Mouse (Mus musculus) retina, postnatal 7 days (tissue): ENCODE measurements at regions not wholly inside any gene's neighbourhood (a gene's known extent, or its start where the extent isn't known, plus 50 kb on each side); places are given as distances from the start of the nearest gene placed in this dataset.

ENCODE experiments used
- DNase-seq: peaks from one replicate; pipeline ENCODE4 v3.0.0-alpha.2; 2012; ENCODE audit warnings: low read depth, low spot score

DNA sequence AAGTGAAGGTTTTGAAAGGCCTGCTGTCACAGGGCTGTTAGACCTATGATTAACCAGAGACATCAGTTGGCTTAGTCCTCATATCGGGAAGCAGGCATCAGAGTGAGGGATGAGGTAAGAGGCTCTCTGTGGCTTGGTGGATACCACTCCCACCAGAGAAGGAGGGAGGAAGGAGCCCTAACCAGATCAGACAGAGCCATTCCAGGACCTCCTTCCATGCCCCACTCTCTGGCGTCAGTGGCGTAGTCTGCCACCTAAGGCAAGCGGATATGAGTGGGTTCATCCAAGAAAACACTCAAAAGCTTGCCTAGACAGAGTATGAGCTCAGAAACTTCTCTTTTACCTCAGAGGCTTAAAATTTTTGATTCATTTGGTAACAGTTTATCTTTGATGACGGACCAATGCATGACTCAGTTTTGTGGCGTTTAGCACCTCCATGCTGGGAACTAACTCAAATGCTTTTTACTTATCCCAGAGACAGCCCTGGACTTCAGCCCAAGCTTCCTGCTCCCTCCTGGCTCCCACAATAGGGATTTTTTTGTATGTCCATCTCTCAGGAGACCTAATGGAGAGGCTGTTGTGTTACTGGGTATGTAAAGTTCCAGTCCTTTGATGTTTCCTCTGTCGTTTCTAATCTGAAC lies 367.5 kb upstream of the Rasgrp1 start:
- no peak for DNase-seq

DNA sequence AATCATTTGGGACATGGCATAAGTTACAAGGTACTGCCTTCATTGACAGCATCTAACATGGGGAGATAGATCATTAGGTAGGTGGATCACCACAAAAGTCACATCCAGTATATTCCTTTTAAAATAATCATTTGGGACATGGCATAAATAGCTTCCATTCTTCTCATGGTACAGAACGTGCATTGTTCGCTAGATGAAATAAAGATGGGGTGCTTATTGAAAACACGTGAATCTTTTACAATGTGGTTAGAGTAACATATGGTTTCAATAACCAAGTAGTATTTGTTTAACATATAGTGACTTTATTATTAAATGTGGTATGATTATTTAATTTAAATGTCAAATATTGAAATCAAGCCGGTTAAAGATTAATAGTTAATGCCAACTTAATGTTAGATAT lies 381.3 kb upstream of the Rasgrp1 start:
- no peak for DNase-seq

DNA sequence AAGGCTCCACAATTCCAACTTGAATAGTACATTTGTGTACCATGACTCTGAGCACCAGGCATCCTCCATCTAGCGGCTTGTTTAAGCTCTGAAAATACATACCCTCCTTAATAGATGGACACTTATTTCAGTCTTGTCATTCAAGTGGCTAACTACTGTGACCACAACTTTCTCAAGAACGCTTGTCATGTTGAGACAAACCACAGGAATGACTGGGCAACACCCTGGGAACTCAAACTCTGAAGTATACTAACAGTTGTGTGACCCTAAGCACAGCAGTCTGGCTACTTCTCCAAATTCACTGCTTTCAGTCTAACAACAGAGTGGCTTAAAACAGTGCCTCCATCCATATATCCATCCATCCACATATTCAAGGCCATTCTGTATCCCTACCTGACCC lies 380.4 kb upstream of the Thbs1 start:
- no peak for DNase-seq

DNA sequence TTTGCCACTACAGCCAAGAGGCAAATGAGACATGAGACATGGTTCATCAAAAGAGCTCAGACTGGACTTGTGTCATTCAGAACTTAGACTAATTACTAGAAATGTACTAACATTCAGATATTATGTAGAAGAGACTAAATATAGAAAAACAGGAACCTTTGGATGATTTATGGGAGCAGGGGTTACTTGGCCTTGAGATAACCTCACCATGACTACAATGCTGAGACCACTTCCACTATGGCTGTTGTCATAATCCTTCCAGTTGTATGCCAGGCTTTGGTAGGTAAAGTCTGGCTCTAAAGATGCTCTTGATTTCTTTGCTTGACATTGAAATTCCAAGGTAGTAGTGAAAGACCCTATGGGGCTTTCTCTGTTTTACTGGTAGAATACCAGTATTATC lies 369.3 kb upstream of the Thbs1 start:
- no peak for DNase-seq

DNA sequence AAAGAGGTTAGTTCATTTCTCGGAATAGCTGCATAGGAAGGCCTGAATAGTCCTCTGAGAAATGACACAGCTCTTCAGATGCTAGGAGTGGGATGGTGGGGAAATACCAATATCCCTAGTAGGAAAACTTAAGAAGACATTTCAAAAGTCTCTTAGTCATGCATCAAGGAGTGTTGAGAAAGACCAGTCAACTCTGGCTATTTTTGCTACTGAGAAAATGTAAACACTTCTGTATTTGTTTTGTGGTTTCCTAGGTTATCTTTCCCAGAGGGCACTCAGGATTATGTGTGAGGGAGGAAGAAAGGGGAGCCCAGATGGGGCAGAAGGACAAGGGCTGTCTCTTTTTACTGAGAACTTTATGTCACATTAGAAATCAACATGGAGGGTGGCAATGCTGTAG lies 367.8 kb upstream of the Thbs1 start:
- no peak for DNase-seq

- no peak for DNase-seq
These were observed 365.9 kb upstream of the Thbs1 start for GRCm38 (mm10) chr2:117745767-117746166.

- DNase-seq, result no peak
These were observed 364.5 kb upstream of the Thbs1 start for GRCm38 (mm10) chr2:117747136-117747535.

GRCm38 (mm10) chr2:117748892-117749291 lies 362.8 kb upstream of the Thbs1 start:
- DNase-seq, result no peak

- DNase-seq, result no peak
These were observed 352.1 kb upstream of the Thbs1 start for GRCm38 (mm10) chr2:117759491-117760013.

- no peak for DNase-seq
These were observed 348.0 kb upstream of the Thbs1 start for GRCm38 (mm10) chr2:117763631-117764030.

DNA sequence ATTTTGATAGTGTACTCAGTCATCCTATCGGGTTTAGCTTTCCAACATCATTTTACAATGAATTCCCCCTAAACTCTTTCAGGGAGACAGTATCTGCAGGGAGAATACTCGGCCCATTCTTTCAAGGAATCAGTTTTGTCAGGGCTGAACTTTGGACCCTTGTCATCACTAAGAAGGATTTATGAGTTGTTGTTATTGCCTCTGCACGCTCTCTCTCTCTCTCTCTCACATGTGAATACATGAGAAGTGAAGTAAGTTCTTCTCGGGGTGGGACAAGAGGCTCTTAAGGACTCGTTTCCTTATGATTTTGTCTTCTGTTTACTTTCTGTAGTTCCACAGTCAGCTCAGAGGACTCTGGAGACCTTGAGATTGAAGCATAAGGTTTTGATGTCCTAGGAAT lies 346.1 kb upstream of the Thbs1 start:
- no peak for DNase-seq

- DNase-seq, result no peak
These were observed 345.2 kb upstream of the Thbs1 start for GRCm38 (mm10) chr2:117766450-117766849.

DNA sequence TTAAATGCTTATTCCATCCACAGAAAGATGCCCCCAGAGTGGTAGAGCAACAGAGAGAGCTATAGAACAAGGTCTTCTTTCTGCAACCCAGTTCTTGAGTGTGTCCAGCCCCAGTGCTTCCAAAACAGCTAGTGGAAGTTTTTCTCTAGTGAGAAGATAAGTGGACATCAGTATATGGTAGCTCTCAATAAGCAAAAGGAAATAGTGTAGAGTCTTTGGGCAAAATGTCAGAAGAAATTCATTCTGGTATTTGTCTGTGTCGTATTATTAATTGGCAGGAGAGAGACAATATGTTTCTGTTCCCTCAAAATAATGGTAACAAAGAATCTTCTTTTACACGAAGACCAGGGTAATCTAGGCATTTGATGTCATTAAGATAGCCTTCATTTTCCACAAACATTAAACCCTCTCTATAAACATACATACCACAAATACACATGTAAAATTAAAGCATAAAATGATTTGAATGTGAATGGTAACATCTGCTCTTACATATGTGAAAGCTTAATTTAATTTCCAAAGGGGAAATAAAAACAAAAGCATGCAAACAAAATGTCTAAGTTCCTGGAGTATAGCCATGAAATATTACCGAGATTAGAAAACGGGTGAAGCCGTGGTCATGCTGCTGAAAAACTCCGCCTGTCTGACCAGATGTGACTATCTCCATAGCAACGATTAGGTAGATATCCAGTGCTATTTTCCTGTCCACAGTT lies 342.1 kb upstream of the Thbs1 start:
- no peak for DNase-seq

GRCm38 (mm10) chr2:117770115-117770485 lies 341.6 kb upstream of the Thbs1 start:
- no peak for DNase-seq

DNA sequence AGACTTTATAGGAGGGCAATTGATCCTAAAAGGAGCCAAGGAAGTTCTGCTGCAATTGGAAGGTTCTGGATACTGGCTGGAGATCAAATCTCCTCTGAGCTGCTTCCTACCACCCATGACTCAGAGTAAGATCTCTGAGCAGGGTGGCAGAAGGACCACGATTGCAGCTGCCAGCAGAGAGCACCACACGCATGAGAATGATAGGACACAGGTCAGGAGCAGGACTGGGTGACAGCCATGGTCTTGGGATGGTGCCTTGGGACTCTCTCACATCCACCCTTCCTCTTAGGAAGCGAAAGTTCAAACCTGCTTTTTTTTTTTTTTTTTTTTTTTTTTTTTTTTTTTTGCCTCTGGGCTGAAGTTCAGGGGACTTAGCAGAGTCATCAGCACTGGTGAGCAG lies 331.4 kb upstream of the Thbs1 start:
- DNase-seq, result no peak

- no peak for DNase-seq
These were observed 330.9 kb upstream of the Thbs1 start for GRCm38 (mm10) chr2:117780816-117781215.

GRCm38 (mm10) chr2:117787321-117787720 lies 324.4 kb upstream of the Thbs1 start:
- no peak for DNase-seq

DNA sequence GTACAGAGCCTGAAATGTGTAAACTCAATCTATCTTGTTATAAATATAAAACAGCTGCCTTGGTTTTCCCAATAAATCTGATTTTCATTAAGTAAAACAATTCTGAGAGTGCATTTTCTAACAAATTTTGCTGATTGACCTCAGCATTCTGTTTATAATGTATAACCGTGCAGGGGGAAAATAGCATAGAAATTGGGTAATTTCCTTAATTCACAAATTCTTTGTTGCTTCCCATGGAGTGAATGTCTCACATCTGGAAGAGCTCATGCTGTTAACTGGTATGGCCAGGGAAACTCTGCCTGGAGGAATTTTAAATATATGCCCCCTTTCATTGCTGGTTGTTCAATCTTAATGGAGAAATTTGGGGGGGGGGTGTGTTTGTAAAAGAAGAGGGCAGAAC lies 317.4 kb upstream of the Thbs1 start:
- DNase-seq, result no peak

DNA sequence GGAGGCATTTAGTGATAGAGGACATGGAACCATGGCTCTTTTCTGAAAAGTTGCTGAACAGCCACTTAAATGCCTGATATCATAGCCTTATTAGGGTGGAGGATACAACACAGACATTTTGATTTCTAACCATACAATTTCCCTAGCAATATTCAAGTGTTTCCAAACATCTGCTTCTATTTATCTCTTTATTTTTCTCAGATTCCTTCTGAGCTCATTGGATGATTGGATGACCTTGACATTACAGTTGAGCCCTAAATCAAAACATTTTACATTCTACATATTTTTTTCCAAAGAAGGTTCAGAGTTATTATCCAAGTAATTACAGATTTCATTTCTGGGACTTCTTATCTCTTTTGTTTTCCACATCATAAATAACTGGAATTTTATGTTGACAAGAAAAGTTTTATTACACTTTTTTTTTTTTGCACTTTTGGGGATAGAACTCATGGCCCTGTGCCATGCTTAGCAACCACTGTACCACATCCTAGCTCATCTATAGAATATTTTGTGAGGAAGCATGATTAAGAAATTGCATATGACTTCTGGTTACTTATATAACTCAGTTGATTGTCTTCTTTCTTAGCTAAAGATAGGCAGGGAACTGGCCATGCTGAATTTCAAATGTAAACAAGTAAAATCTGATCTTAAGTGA lies 309.6 kb upstream of the Thbs1 start:
- no peak for DNase-seq

GRCm38 (mm10) chr2:117802686-117803085 lies 309.0 kb upstream of the Thbs1 start:
- DNase-seq, result no peak

DNA sequence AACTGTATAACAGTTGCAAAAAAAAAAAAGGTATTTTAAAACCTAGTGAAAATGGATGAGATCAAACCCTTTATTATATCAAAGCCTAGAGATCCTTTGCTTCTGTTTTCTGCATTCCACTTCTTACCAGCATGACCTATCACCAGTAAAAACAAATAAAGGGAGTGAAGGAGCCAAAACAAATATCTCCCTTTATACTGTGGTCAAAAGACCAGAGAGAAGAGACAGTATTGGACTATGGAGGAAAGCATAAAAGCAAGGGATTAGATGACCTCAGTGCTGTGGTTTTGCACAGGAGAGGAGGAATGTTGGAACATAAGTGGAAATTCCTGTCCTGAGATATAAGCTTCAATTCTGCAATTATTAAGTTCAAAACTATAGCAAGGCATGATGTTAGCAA lies 307.0 kb upstream of the Thbs1 start:
- DNase-seq, result no peak

- DNase-seq, result no peak
These were observed 304.6 kb upstream of the Thbs1 start for GRCm38 (mm10) chr2:117807121-117807520.

- no peak for DNase-seq
These were observed 300.2 kb upstream of the Thbs1 start for GRCm38 (mm10) chr2:117811506-117811905.
